Mouse (Mus musculus) small intestine, adult 2 months (tissue): ENCODE measurements around the gene Slc22a22. TPM values are rescaled to one million over a fixed set of nuclear protein-coding genes. Genes with fewer than 3 reads are reported as not detected.

ENCODE experiments used
- H3K27ac ChIP-seq: fragments of 200-500 bp; 2 replicates; pipeline ENCODE4 v1.5.1; 2012; ENCODE audit warnings: low read depth, low read length, control low read depth, inconsistent platforms; ENCODE audit not compliant: insufficient read depth
- H3K27me3 ChIP-seq: fragments of 200-500 bp; 2 replicates; pipeline ENCODE4 v1.6.1; 2012; ENCODE audit warnings: mild to moderate bottlenecking, moderate library complexity, low read length, inconsistent platforms; ENCODE audit not compliant: control insufficient read depth, insufficient read depth
- H3K36me3 ChIP-seq: fragments of 200-500 bp; 2 replicates; pipeline ENCODE4 v1.6.1; 2012; ENCODE audit warnings: mild to moderate bottlenecking, low read length, control low read depth, inconsistent platforms; ENCODE audit not compliant: control insufficient read depth, insufficient read depth
- H3K4me1 ChIP-seq: fragments of 200-500 bp; 2 replicates; pipeline ENCODE4 v1.6.1; 2012; ENCODE audit warnings: low read length, inconsistent platforms, mixed read lengths; ENCODE audit not compliant: control insufficient read depth, insufficient read depth, insufficient read length
- H3K4me3 ChIP-seq: fragments of 200-500 bp; 2 replicates; pipeline ENCODE4 v1.5.1; 2012; ENCODE audit warnings: low read depth, mild to moderate bottlenecking, control low read depth, inconsistent platforms, low read length, moderate library complexity
- CTCF ChIP-seq: fragments of 200-500 bp; IDR thresholded peaks from 2 replicates; pipeline ENCODE4 v1.5.1; 2012; ENCODE audit warnings: low read depth, mild to moderate bottlenecking, control low read depth, inconsistent platforms, low read length, moderate library complexity, mixed read lengths; ENCODE audit not compliant: insufficient replicate concordance, insufficient read length; ENCODE audit errors: extremely low read depth
- POLR2A ChIP-seq: fragments of 200-500 bp; IDR thresholded peaks from 2 replicates; pipeline ENCODE4 v1.6.1; 2012; ENCODE audit warnings: low read depth, mild to moderate bottlenecking, control low read depth, inconsistent platforms, low read length, moderate library complexity
- WGBS: fragments of 180-500 bp; shearing (Covaris S2); methylation state at CpG from one replicate; pipeline ENCODE4 v1.1.7; 2018; 5-methylcytosine and 5-hydroxymethylcytosine counted together
- polyA plus RNA-seq: library from polyadenylated mRNA; depleted of rRNA; stranded (reverse); fragments of >200 nt; gene quantifications from 2 replicates; pipeline ENCODE4 v1.2.3, GENCODE M21; 2012; rRNA removed

Gene Slc22a22
- not detected in 2 replicates for polyA plus RNA-seq

DNA sequence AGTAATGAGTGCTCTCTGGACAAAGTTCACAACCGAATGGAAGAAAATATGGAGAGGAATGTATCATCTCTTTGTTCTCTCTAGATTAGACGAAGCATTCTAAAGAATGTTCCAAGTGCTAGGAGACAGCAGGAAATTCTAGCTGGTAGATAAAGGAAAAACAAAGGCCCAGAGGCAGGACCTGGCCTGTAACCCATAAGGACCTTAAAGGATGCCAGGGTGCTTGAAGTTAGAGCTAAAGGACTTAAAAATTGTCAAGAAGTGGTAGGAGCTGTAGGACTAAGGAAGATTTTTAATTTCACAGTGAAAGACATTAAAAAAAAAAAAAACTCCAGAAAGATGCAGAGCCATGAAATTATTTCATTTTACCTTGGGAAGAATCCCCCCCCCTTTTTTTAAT lies at the start of gene Slc22a22:
Gene Slc22a22 (minus strand): TSS at position 101 of the 400 bp plus-strand sequence.
- no peak within 1 kb of the TSS for H3K4me3 ChIP-seq
- 33% methylated on average over 2 of the region's 2 CpGs for WGBS

DNA sequence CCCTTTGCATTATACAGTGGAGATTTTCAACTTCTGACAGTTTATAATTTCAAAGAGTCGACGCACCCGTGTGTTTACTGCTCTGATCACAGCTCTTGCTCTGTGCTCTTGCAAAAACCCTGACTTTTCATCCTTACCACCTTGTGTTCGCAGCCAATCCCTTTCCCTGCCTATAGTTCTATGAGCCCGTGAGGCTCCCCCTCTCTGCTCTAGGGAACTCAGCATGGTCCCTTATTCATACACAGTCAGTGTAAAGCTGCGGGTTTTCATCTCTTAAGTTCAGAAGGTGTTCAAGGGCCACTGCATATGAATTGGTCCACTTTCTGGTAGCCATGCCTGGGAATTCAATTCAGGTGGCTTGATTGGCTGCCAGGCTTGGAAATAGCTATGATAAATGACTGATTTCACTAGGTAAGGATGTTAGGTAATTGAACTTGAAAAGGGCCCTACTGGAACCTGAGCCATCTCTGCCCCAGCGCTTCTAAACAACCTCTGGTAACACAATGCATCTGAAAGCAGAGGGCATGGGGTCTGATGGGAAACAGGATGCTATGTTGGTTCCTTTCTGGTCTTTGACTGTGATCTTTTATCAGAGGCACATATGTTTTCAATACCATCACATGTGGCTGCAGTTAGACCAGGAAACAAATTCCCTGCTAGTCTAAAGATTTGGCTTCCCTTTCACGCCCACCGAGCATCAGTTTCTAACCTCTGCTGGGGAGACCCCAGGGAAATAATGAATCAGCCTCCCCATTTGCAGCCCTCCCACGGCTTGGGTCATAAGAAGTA lies 46.3 kb upstream of the Slc22a22 start:
- TF ChIP-seq POLR2A (no peak), CTCF (no peak)
- no peak overlapping the region for H3K27ac ChIP-seq
- 79% methylated on average over 10 of the region's 10 CpGs for WGBS
- H3K4me3 ChIP-seq = no peak overlapping the region
- H3K36me3 ChIP-seq = no peaks in the 10 kb centered on the region
- no peaks in the 10 kb centered on the region for H3K27me3 ChIP-seq
- no peaks in the 10 kb centered on the region for H3K4me1 ChIP-seq

More for the DNA sequence above, at the start of gene Slc22a22:
- Histone ChIP-seq H3K36me3 (no peaks in the 10 kb centered on the region), H3K27ac (no peak within 1 kb of the TSS), H3K4me1 (no peaks in the 10 kb centered on the region), H3K27me3 (no peaks in the 10 kb centered on the region)
- TF ChIP-seq POLR2A = no peak
- TF ChIP-seq CTCF = no peak

DNA sequence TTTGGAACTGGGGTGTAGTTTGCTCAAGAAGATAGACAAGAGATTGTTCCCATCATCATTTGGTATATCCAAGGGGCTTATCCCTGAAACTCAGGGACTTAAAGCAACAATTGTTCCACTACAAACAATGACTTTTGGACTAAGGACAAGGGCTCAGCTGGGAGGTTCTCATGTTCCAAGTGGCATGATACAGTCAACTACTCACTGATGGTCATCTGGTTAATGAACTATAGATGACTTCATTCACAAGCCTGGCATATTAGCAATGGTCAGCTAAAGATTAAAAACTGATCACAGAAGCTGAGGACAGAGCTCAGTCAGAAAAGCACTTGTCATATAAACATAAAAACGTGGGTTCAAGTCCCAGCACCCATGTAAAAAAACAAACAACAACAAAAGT lies 44.7 kb upstream of the Slc22a22 start:
- WGBS = 34% methylated on average over 1 of the region's 1 CpGs
- no peak overlapping the region for H3K27ac ChIP-seq
- TF ChIP-seq POLR2A = no peak
- TF ChIP-seq CTCF = no peak

DNA sequence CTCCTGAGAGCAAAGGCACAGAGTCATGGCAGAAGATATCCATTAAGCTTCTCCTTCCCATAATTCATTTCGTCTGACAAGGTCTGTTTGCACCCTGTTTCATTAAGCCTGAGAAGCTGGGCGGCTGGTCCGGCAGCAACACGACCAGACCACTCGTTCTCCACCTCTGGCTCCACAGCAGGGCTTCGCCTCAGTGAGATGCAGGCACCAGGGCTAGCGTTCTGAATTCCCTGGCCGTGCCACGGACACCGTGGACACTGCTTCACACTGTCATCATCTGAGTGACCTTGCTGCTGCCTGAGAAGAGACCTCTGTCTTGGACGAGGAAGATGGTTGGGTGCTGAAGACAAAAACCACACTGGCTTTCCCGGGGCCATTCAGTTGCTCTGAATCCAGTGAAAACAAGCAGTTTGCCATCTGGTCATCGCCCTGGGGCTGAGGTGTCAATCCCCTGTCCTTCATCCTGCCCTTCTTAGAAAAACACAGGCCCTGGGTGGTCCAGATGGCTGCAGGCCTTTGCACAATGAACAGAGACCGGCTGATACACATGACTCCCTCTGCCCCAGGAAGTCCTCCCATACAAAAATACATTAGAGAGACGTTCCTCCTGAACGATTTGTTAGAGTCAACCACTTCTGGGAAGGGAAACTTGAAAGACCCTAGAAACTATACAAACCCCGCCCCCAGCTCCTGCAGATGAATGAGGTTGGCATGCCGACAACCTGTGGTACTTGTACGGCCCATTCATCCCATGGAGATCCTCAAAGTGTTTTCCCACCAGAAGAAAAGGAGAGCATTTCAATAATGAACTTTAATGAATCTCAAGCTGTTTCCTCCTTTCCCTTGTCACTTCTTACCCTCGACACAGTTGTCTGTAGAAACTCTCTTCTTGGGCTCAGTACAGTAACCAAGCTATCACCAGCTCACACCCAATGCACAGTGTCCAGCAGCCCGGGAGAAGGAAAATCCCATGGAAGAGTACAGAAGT lies 32.1 kb upstream of the Slc22a22 start:
- Histone ChIP-seq H3K4me1 (no peaks in the 10 kb centered on the region; the same call in 1 of the 2 replicates), H3K27ac (no peak overlapping the region), H3K27me3 (no peaks in the 10 kb centered on the region), H3K4me3 (no peak overlapping the region), H3K36me3 (no peaks in the 10 kb centered on the region)
- no peak for TF ChIP-seq POLR2A
- TF ChIP-seq CTCF = no peak
- 67% methylated on average over 21 of the region's 21 CpGs for WGBS

More for the DNA sequence above, 44.7 kb upstream of the Slc22a22 start:
- Histone ChIP-seq H3K4me1 (no peaks in the 10 kb centered on the region), H3K4me3 (no peak overlapping the region), H3K36me3 (no peaks in the 10 kb centered on the region), H3K27me3 (no peaks in the 10 kb centered on the region)

DNA sequence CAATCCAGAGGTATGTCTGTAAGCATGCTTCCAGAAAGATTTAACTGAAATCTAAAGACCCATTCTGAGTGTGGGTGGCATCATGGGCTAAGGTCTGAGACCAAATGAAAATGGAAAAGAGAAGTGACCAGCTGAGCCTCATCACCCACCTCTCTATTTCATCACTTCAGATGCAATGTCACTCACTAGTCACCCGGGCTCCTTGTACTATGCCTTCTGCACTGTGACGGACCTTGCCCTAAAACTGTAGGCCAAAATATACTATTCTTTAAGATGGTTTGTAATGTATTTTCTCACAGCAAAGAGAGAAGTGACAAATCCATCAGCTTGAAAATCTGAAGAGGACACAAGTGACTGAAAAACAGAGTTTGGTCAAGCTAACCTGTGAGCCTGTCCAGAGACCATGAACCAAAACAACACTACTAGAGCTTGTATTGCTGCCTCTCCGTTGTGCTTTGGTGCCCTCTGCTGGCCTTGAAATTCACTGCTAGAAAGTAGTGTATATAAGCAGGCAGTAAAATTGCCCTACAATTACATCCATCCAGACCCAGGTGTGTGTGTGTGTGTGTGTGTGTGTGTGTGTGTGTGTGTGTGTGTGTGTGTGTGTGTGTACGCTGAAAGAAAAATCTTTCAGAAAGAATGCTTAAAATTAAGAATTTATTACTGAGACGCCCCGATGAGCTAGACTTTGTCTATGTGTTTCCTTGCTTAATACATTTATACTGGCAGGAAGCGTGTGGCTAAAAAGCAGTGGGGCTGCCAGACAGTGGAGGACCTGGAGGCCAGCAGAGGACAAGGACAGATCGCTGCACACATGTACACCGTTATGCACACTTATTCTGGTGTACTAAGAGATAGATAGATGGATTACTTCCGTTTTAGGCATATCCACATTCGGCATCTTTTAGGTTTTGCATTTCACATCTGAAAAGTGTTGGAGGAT lies 31.1 kb upstream of the Slc22a22 start:
- no peaks in the 10 kb centered on the region; the same call in 1 of the 2 replicates for H3K4me1 ChIP-seq
- H3K36me3 ChIP-seq = no peaks in the 10 kb centered on the region
- H3K27ac ChIP-seq = no peak overlapping the region
- 66% methylated on average over 11 of the region's 11 CpGs for WGBS
- no peaks in the 10 kb centered on the region for H3K27me3 ChIP-seq
- H3K4me3 ChIP-seq = no peak overlapping the region
- TF ChIP-seq POLR2A (no peak), CTCF (no peak)

DNA sequence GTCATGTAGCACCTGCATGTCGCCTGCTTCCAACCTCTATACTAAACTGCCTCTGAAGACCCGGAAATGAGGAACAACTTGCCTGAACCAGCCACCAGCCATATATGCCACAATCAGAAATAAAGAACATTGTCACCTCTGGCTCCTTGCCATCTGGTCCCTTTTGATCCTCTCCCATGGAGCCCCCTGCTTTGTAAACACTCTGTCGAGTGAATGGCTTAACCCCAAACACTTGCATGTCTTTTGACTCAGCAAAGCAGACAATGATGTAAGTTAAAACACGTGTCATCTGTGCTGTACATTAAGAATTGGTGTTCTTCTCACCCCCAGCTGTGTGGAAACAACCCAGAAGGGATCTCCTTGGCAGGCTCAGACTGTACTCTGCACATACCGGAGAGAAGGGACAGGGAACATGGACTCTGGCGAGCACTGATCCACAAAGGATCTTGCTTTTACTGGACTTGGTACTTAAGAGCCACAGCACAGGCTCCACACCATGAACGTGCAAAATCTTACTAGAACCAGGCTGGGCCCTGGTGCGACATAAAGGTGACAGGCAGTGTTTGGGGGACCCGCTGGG lies 26.8 kb upstream of the Slc22a22 start:
- Histone ChIP-seq H3K27ac (no peak overlapping the region), H3K36me3 (no peaks in the 10 kb centered on the region), H3K4me3 (no peak overlapping the region), H3K4me1 (no peaks in the 10 kb centered on the region; the same call in 1 of the 2 replicates), H3K27me3 (no peaks in the 10 kb centered on the region)
- whole genome bisulfite sequencing = 58% methylated on average over 9 of the region's 9 CpGs
- no peak for TF ChIP-seq POLR2A
- no peak for TF ChIP-seq CTCF
